8 mouse cellular contexts compared by ENCODE assay signal in the genomic region with DNA sequence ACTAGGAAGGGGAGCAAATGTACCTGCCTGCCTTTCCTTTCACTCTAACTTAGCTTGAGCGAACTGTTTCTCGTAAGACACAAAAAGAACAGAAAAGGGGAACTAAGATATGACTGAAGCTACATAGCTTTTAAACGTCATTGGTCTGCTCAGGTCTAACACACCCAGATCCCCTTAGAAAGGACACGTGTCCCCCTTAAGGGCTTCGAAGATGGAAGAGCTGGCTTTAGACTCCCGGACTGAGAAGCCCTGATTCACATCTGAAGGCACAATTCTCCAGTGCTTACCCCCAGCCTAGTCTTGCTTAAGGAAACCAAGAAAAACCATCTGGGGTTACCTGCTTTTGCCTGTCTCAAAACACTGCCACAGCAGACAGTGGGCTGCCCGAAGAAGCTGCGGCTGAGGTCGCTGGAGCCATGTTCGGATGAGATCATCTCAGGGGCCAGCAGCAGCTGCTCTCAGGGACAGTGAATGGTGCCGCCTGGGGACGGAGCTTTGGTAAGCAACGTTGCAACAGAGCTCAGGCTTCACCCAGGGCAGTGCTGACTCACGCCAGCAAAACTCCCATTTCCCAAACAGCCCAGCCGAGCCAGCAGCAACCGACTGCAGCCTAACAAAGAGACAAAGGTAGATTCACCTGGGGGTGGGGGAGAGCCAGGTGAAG. TPM values are rescaled to one million over a fixed set of nuclear protein-coding genes. Genes with fewer than 3 reads are reported as not detected.
A peak's percentile ranks its signal among the peaks of the same experiment; 100 is the strongest.
DNase-seq lines count a peak whose midpoint lies in the region; ATAC-seq and TF ChIP-seq lines count a peak whose summit lies in the region.

No protein-coding gene starts in this region.

- peak overlapping the region; percentile 63 for H3K4me2 ChIP-seq in heart, embryonic 12.5 days
- H3K4me2 ChIP-seq in lung, embryonic 15.5 days: peak overlapping the region; percentile 26

- H3K36me3 ChIP-seq in heart, embryonic 12.5 days: no peaks in the 10 kb centered on the region
- no peaks in the 10 kb centered on the region for H3K36me3 ChIP-seq in lung, embryonic 15.5 days

- peak overlapping the region; percentile 61 for H3K9ac ChIP-seq in heart, embryonic 12.5 days
- no peak overlapping the region for H3K9ac ChIP-seq in lung, embryonic 15.5 days

- no peak overlapping the region for H3K27ac ChIP-seq in embryonic fibroblast, embryonic 13.5 days (ENCODE audit: insufficient read depth, low read length)
- H3K27ac ChIP-seq in heart, embryonic 12.5 days (ENCODE audit: poor library complexity, severe bottlenecking): peak overlapping the region; percentile 64
- no peak overlapping the region for H3K27ac ChIP-seq in lung, embryonic 15.5 days

- peak; percentile 82 for DNase-seq in A20 (ENCODE audit: low read depth, low spot score)
- DNase-seq in adrenal gland, postnatal 36 days: peak; percentile 90
- DNase-seq in kidney, postnatal 36 days: peak; percentile 58 to 62
- DNase-seq in urinary bladder, adult 18-20 months (ENCODE audit: low spot score in 2 of 2): peak; percentile 48 to 74

- TF ChIP-seq POLR2A in embryonic fibroblast, embryonic 13.5 days (IDR thresholded peaks at IDR 0.05; ENCODE audit: low read depth, low read length): peak; percentile 15; the same call in 1 of the 2 replicates

- peaks cover 2% of the 10 kb centered on the region; the same call in 1 of the 2 replicates for H3K4me1 ChIP-seq in embryonic fibroblast, embryonic 13.5 days (ENCODE audit: control insufficient read depth, insufficient read depth, low read length)
- H3K4me1 ChIP-seq in heart, embryonic 12.5 days (replicated peaks): peaks cover 26% of the 10 kb centered on the region
- no peaks in the 10 kb centered on the region for H3K4me1 ChIP-seq in lung, embryonic 15.5 days

- no peaks in the 10 kb centered on the region for H3K27me3 ChIP-seq in heart, embryonic 12.5 days (replicated peaks)
- H3K27me3 ChIP-seq in lung, embryonic 15.5 days: no peaks in the 10 kb centered on the region

- H3K4me3 ChIP-seq in embryonic fibroblast, embryonic 13.5 days (ENCODE audit: insufficient read depth, low read length): no peak overlapping the region
- peak overlapping the region; percentile 31 for H3K4me3 ChIP-seq in heart, embryonic 12.5 days
- no peak overlapping the region for H3K4me3 ChIP-seq in lung, embryonic 15.5 days

- TF ChIP-seq CTCF in embryonic fibroblast, embryonic 13.5 days (IDR thresholded peaks at IDR 0.05; ENCODE audit: borderline replicate concordance, insufficient read depth, low read length): peak; percentile 21; the same call in 1 of the 2 replicates

- peak; percentile 93 for ATAC-seq in heart, embryonic 12.5 days (ENCODE audit: insufficient number of reproducible peaks, low FRiP score)
- ATAC-seq in lung, embryonic 15.5 days (ENCODE audit: borderline replicate concordance, extremely low read depth, low FRiP score, low TSS enrichment): peak; percentile 66; the same call in 1 of the 2 replicates
- ATAC-seq in neutrophil, adult 5-6 weeks (ENCODE audit: extremely low read depth, insufficient number of reproducible peaks, low FRiP score, poor library complexity, severe bottlenecking): peak; percentile 86

- WGBS in heart, embryonic 12.5 days: 18% methylated on average over 16 of the region's 16 CpGs
- 25% methylated on average over 16 of the region's 16 CpGs for WGBS in lung, embryonic 15.5 days

- no peaks in the 10 kb centered on the region for H3K9me3 ChIP-seq in heart, embryonic 12.5 days (replicated peaks)
- H3K9me3 ChIP-seq in lung, embryonic 15.5 days: no peaks in the 10 kb centered on the region

RNA-seq across cellular contexts. Expression of gene Rffl, which starts 25.5 kb away (rescaled TPM):
- 1 to 10 TPM; 6.4 to 8.4 TPM for total RNA-seq in adrenal gland, postnatal 36 days (2021)
- 5.7 and 6.2 TPM in 2 replicates for polyA plus RNA-seq in embryonic fibroblast, embryonic 13.5 days (2011; ENCODE audit: insufficient read length, low read depth, missing spikeins)
- 6.7 and 6.8 TPM in 2 replicates for polyA plus RNA-seq in heart, embryonic 12.5 days (2016; fragmentation: Nextera tagmentation; extraction: Ambion mirVana)
- polyA plus RNA-seq in lung, embryonic 15.5 days (2015; fragmentation: Nextera tagmentation; extraction: Ambion mirVana): 11.5 and 12.0 TPM in 2 replicates
- 20.1 and 21.5 TPM in 2 replicates for total RNA-seq in neutrophil, adult 5-6 weeks (2017)

RNA-seq across cellular contexts. Expression of gene Rad51d, which starts 44.9 kb away (rescaled TPM):
- total RNA-seq in adrenal gland, postnatal 36 days (2021): 10 to 100 TPM; 10.7 to 16.2 TPM
- polyA plus RNA-seq in embryonic fibroblast, embryonic 13.5 days (2011; ENCODE audit: insufficient read length, low read depth, missing spikeins): 11.3 and 14.0 TPM in 2 replicates
- 13.0 and 14.6 TPM in 2 replicates for polyA plus RNA-seq in heart, embryonic 12.5 days (2016; fragmentation: Nextera tagmentation; extraction: Ambion mirVana)
- 12.2 and 13.2 TPM in 2 replicates for polyA plus RNA-seq in lung, embryonic 15.5 days (2015; fragmentation: Nextera tagmentation; extraction: Ambion mirVana)
- total RNA-seq in neutrophil, adult 5-6 weeks (2017): 20.1 and 22.5 TPM in 2 replicates

RNA-seq across cellular contexts. Expression of gene Fndc8, which starts 46.4 kb away (rescaled TPM):
- total RNA-seq in adrenal gland, postnatal 36 days (2021): not detected
- not detected in 2 replicates for polyA plus RNA-seq in embryonic fibroblast, embryonic 13.5 days (2011; ENCODE audit: insufficient read length, low read depth, missing spikeins)
- 0.10 and 0.12 TPM in 2 replicates for polyA plus RNA-seq in heart, embryonic 12.5 days (2016; fragmentation: Nextera tagmentation; extraction: Ambion mirVana)
- polyA plus RNA-seq in lung, embryonic 15.5 days (2015; fragmentation: Nextera tagmentation; extraction: Ambion mirVana): 0.11 and 0.12 TPM in 2 replicates
- not detected in 2 replicates for total RNA-seq in neutrophil, adult 5-6 weeks (2017)
